Mouse (Mus musculus) C2C12 (cell line): ENCODE results near the gene Gse1. TPM values are rescaled to one million over a fixed set of nuclear protein-coding genes. Genes with fewer than 3 reads are reported as not detected.

ENCODE experiments used
- H3K27me3 ChIP-seq: one replicate; pipeline ENCODE4 v1.6.1; 2011; ENCODE audit not compliant: control insufficient read depth, insufficient read depth, insufficient read length
- H3K36me3 ChIP-seq: one replicate; pipeline ENCODE4 v1.6.1; 2011; ENCODE audit not compliant: control insufficient read depth, insufficient read depth
- H3K4me3 ChIP-seq: one replicate; pipeline ENCODE4 v1.5.1; 2011; ENCODE audit warnings: mild to moderate bottlenecking, control low read depth; ENCODE audit not compliant: poor library complexity, insufficient read depth, severe bottlenecking
- H3K79me2 ChIP-seq: one replicate; pipeline ENCODE4 v1.6.1; 2011; ENCODE audit not compliant: control insufficient read depth, insufficient read depth
- H3K79me3 ChIP-seq: one replicate; pipeline ENCODE4 v1.6.1; 2011; ENCODE audit warnings: low read depth, control low read depth
- H3ac ChIP-seq: one replicate; pipeline ENCODE3; 2011; ENCODE audit warnings: low read depth; ENCODE audit not compliant: control insufficient read depth, insufficient read length
- CEBPB ChIP-seq: IDR thresholded peaks from one replicate; pipeline ENCODE4 v1.6.1; 2011; ENCODE audit warnings: low read depth, mild to moderate bottlenecking, control low read depth, moderate library complexity
- CTCF ChIP-seq: IDR thresholded peaks from one replicate; pipeline ENCODE4 v1.5.1; 2011; ENCODE audit not compliant: control insufficient read depth, insufficient read depth, insufficient read length
- FOSL1 ChIP-seq: IDR thresholded peaks from one replicate; pipeline ENCODE4 v1.8.0; 2011; ENCODE audit warnings: mild to moderate bottlenecking, low read length; ENCODE audit not compliant: poor library complexity, insufficient read depth, severe bottlenecking
- MAX ChIP-seq: IDR thresholded peaks from one replicate; pipeline ENCODE4 v1.6.1; 2011; ENCODE audit warnings: mild to moderate bottlenecking, control low read depth
- MYOD1 ChIP-seq: IDR thresholded peaks from one replicate; pipeline ENCODE4 v1.6.1; 2011; ENCODE audit warnings: low read depth; ENCODE audit not compliant: control insufficient read depth, insufficient read length
- MYOG ChIP-seq: IDR thresholded peaks from one replicate; pipeline ENCODE4 v1.6.1; 2011; ENCODE audit not compliant: control insufficient read depth, insufficient read length; ENCODE audit errors: extremely low read depth
- USF1 ChIP-seq: IDR thresholded peaks from one replicate; pipeline ENCODE4 v1.6.1; 2011; ENCODE audit warnings: low read depth, mild to moderate bottlenecking, control low read depth, moderate library complexity
- polyA plus RNA-seq: library from polyadenylated mRNA; unstranded; fragments of >200 nt; fragmentation: generic; extraction: Trizol; gene quantifications from one replicate; pipeline ENCODE4 v1.2.1, GENCODE M21; 2012; ENCODE audit warnings: missing spikeins

Gene Gse1
- polyA plus RNA-seq, 1 experiment: 15.6 TPM

DNA sequence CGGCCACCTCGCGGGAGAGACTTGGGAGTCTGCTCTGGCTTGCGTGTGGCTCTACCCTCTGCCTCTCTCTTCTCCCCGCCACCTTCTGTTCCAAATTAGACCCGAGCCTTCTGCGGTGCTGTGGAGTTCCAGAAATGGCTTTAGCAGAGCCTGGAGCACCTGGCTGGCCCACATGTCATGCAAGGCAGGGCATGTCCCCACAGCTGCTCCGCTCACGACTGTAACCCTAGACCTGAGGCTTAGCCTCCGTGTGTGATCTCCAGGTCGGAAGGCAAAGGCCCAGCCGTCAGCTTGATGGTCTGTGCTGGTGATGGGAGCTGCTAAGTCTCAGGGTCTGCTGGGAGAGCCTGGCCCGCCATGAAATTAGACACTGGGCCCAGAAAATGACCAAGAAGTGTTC lies 30.9 kb downstream of the Gse1 start:
- peaks cover 7% of the 10 kb centered on the region for H3K79me3 ChIP-seq
- H3K27me3 ChIP-seq: no peaks in the 10 kb centered on the region
- H3ac ChIP-seq: no peak overlapping the region
- H3K4me3 ChIP-seq: no peak overlapping the region
- TF ChIP-seq MYOG (no peak), CTCF (no peak), MYOD1 (no peak), MAX (no peak), CEBPB (no peak), USF1 (no peak), FOSL1 (no peak)
- no peaks in the 10 kb centered on the region for H3K36me3 ChIP-seq
- peaks cover 67% of the 10 kb centered on the region for H3K79me2 ChIP-seq

DNA sequence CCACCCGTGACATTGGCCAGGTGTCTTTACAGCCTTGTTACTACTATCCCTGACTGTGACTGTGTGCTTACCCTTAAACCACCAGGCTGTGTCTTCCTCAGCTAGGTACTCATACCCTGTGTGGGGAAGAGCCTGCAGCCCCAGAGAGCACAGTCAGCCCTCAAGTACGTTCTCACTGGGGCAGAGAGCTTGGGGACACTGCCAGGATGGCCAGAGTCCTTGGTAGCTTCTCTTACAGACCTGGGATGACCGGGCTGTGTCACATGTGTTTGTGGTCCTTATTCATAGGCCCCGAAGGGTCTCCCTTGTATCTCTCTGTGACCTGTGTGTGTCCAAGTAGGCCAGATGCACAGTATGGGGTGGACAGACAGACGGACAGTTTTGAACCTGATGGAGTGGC lies 32.4 kb downstream of the Gse1 start:
- H3K36me3 ChIP-seq: no peaks in the 10 kb centered on the region
- H3K79me2 ChIP-seq: peaks cover 59% of the 10 kb centered on the region
- H3K4me3 ChIP-seq: no peak overlapping the region
- TF ChIP-seq USF1 (no peak), FOSL1 (no peak), MAX (no peak), CEBPB (no peak), MYOD1 (no peak), CTCF (no peak), MYOG (no peak)
- H3K79me3 ChIP-seq: peaks cover 7% of the 10 kb centered on the region
- no peaks in the 10 kb centered on the region for H3K27me3 ChIP-seq
- H3ac ChIP-seq: no peak overlapping the region

DNA sequence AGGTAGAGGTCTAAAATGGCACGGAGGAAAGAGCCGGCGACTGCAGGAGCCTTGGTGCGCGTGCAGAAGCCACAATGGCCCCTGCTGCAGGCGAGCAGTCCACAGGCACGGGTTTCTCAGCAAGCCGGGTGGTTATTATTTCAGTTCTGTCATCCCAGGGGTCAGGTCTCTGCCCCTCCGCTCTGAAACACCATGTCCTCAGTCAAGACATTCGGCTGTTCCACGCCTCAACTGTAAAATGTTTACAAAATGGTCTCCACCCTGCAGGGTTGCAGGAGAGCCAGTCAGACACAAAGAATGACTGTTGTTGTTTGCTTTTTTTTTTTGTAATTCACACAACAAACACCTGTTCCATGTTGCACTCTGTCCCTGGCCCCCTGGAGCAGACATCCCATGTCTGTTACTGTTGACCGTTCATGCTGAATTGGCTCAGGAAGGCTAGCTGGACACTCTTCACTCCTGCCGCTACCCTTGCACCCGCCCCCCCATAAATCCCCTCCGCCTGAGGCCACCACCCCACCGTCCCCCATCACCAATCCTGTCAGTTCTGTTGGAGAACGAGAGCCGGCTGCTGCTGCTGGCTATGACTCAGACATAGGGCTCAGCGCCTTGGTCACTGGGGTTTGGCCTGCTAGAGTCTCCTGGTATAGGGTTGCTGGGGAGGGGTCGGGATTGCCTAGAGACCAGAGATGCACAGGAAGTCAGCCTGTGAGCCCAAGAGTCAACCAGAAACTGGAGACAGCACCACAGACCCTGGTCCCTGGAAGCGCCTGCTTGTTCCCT lies 33.3 kb downstream of the Gse1 start:
- Histone ChIP-seq H3K27me3 (no peaks in the 10 kb centered on the region), H3K79me2 (peaks cover 56% of the 10 kb centered on the region), H3ac (no peak overlapping the region), H3K4me3 (no peak overlapping the region), H3K79me3 (peaks cover 9% of the 10 kb centered on the region), H3K36me3 (no peaks in the 10 kb centered on the region)
- TF ChIP-seq CTCF (no peak), MAX (no peak), FOSL1 (no peak), MYOD1 (no peak), CEBPB (no peak), USF1 (no peak), MYOG (no peak)

DNA sequence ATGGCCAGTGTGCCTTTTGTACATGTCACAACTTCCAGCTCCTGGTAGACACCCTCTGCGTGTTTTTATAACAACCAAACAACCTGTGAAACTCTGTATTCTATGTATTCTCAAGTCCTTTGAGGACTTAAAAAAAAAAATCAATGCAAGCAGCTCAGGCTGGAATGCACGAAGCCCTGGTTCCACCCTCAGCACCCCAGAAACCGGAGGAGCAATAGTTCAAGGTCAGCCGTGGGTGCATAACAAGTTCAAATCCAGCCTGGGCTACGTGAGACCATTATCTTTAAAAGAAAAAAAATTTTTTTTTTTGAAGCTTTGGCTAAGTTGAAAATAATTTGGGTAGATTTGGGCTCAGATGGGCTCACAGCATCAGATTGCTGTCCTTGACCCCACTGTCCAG lies 35.6 kb downstream of the Gse1 start:
- H3K79me3 ChIP-seq: peaks cover 9% of the 10 kb centered on the region
- H3ac ChIP-seq: no peak overlapping the region
- H3K4me3 ChIP-seq: no peak overlapping the region
- no peaks in the 10 kb centered on the region for H3K36me3 ChIP-seq
- TF ChIP-seq CEBPB (no peak), MYOD1 (no peak), USF1 (no peak), CTCF (no peak)
- no peaks in the 10 kb centered on the region for H3K27me3 ChIP-seq
- H3K79me2 ChIP-seq: peaks cover 72% of the 10 kb centered on the region

DNA sequence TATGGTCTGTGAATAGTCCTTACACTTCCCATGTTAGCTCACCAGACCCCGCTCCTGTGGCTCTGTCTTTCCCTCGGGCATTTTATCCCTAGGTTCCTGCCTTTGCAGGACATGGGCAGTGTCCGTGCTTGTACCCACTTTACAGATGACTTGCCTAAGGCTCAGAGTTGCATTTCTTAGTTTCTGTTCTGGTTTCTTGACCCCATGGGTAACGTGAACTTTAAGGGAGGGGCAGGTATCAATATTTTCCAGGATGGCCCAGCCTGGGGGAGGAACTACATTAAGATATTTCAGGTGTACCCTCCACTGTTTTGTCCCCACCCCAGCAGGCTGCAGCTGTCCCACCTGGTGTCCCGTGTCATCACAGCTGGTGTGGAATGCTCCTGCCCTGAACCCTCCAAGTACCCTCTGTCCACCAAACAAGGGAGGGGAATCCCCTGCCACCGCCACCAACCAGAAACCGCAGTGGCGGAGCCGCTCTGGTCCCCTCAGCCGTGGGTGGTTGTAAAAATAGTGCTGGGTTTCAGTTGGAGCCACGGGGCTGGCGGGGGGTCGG lies 36.2 kb downstream of the Gse1 start:
- H3K27me3 ChIP-seq: no peaks in the 10 kb centered on the region
- TF ChIP-seq MYOD1 (peak; percentile 93), FOSL1 (no peak)
- no peak overlapping the region for H3K4me3 ChIP-seq
- H3ac ChIP-seq: no peak overlapping the region
- H3K79me2 ChIP-seq: peaks cover 70% of the 10 kb centered on the region
- H3K79me3 ChIP-seq: peaks cover 9% of the 10 kb centered on the region
- no peaks in the 10 kb centered on the region for H3K36me3 ChIP-seq

DNA sequence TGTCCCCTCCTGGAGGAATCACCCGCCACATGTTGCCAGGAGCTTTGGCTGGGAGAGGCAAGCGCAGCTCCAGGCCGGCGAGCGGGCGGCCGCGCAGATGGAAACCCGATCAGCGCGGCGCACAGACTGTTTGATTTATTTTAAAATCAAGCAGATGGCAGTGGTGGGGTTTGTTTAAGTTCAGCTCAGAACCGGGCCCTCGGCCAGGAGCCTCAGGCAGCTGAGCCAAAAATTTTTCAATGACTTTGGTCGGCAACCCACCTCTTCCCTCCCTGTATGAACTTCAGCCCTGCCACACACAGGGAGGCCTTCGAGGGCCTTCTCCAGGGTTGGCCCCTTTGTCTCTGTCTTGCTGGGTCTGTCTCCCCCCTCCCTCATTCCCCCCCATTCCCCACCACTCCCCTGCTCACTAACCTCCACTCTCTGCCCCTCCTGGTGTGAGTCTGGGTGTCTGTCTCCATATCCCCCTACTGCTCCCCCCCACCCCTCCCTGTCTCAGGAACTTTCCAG lies 36.7 kb downstream of the Gse1 start:
- Histone ChIP-seq H3K36me3 (no peaks in the 10 kb centered on the region), H3ac (peak overlapping the region; percentile 10), H3K4me3 (no peak overlapping the region), H3K79me2 (peaks cover 67% of the 10 kb centered on the region), H3K79me3 (peaks cover 8% of the 10 kb centered on the region), H3K27me3 (no peaks in the 10 kb centered on the region)
- TF ChIP-seq USF1 (no peak), CEBPB (no peak), MAX (no peak), MYOD1 (no peak), FOSL1 (no peak), CTCF (no peak), MYOG (no peak)
